Mouse (Mus musculus): ENCODE data around the gene Mpc1.

DNA sequence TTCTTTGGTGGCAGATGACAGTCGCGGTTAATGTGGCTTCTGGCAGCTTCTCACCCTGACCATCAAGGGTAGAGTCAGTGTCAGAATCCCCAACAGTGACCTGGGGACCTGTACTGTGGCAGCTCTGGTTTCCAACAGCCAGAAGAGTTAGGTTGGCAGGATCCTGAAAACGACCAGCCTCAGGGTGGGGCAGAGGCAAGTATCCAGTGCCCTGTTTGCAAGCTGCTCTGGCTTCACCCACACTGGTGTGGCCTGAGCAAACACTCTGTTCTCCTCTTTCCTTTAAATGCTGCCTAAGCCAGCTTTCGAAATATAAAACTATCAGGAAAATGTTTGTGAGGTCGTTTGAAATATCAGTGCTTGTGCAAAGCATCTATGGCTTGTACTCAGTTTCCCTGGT lies 47.9 kb downstream of the Mpc1 start:
- TF ChIP-seq GATA1 (IDR thresholded peaks at IDR 0.05; ENCODE audit: borderline replicate concordance, low read length) = no peak
- no peak for TF ChIP-seq FLI1 (IDR thresholded peaks at IDR 0.05; ENCODE audit: low read length)

Data from megakaryocyte, embryonic 14.5 days (primary cell).